Mouse (Mus musculus): ENCODE results near the gene Trim27. TPM values are rescaled to one million over a fixed set of nuclear protein-coding genes. Genes with fewer than 3 reads are reported as not detected.
A peak's percentile ranks its signal among the peaks of the same experiment; 100 is the strongest.

The Trim27 gene
- total RNA-seq, 2 experiments from 2014 or later, result 43.2 to 43.9 TPM

- no peak for DNase-seq
Measured at GRCm38 (mm10) chr13:21221656-21222462, 42.6 kb downstream of the Trim27 start.

- DNase-seq, result peak; percentile 86
Measured at GRCm38 (mm10) chr13:21222463-21223022, 43.3 kb downstream of the Trim27 start.

- no peak for DNase-seq
Measured at GRCm38 (mm10) chr13:21223242-21223655, 44.0 kb downstream of the Trim27 start.

GRCm38 (mm10) chr13:21224376-21224775 lies 45.1 kb downstream of the Trim27 start:
- no peak for DNase-seq

GRCm38 (mm10) chr13:21225206-21225605 lies 46.0 kb downstream of the Trim27 start:
- DNase-seq, result no peak

DNA sequence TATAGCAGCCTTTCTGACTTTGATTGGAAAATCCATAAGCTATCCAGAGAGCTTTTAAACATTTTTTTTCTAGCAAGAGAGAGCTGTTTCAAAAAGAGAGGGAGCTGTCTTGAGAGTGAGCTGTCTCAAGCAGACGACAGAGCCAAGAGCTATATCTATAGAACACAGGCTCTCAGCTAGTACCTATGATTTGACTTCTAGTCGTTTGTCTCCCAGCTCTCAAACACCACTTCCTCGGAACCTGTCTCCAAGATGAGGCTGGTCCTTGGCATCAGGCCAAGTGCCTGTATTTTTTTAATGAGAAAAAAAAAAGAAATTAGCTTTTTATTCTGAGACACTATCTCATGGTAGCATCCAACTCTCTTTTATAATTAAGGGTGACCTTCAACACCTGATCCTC lies 46.8 kb downstream of the Trim27 start:
- DNase-seq, result no peak

GRCm38 (mm10) chr13:21233732-21234705 lies 54.8 kb downstream of the Trim27 start:
- DNase-seq, result peak; percentile 72

DNA sequence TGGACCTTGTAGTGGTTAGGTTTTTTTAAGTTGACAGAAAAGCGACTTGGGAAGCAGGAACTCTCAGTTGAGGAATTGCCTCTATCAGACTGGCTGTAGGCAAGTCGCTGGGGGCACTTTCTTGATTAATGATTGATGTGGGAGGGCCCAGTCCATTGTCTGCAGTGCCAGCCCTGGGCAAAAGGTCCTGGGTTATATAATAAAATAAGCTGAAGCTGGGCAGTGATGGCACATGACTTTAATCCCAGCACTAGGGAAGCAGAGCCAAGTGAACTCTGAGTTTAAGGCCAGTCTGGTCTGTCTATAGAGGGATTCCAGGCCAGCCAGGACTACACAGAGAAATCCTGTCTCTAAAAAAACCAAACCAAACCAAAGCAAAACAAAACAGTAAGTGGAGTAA lies 57.5 kb downstream of the Trim27 start:
- no peak for DNase-seq

GRCm38 (mm10) chr13:21237161-21237560 lies 57.9 kb downstream of the Trim27 start:
- DNase-seq, result no peak

DNA sequence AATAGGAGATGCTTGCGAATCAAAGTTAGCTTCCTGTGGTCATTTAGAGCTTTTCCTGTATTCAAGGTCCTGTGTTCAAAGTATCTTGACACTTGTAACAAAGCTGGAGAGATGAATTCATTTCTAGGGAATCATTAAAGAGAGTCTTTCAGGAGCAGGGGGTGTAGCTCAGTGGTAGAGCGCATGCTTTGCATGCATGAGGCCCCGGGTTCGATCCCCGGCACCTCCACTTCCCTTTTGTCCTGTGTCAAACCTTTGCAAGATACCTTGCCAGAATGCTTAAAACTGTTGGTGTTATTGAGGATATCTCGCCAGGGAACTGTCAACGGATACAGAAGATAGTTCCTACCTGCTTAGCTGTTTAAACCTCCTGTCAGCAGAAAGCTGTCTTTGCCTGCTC lies 61.5 kb downstream of the Trim27 start:
- DNase-seq, result no peak

DNA sequence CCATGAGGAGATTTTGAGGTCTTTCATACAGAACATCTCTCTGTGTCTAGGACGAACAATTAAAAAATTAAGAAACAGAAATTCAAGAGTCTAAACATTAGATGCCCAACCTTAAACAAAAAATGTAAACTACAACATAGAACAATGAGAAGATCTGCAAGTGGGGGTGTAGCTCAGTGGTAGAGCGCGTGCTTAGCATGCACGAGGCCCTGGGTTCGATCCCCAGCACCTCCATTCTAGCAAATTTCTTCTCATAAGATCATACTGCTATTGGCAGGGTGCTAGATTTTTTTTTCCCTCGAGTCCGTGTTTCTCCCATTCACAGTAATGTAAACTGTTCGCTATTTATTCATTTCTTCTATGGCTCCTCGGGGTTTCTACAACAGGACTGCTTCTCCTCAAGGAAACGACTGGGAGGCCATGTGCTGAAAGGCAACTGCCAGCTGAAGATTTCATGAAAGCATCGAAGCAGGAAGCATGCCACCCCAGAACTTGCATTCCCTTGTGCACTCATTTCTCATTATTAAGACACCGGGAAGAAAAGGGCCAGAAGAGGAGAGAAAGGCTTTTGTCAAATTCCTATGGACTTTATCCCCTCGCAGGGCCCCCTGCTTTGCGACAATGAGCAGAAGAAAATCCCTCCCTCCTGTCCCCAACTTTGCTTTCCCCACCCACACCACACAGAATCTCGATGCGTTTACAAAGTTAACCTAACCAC lies 63.3 kb downstream of the Trim27 start:
- DNase-seq, result no peak

DNA sequence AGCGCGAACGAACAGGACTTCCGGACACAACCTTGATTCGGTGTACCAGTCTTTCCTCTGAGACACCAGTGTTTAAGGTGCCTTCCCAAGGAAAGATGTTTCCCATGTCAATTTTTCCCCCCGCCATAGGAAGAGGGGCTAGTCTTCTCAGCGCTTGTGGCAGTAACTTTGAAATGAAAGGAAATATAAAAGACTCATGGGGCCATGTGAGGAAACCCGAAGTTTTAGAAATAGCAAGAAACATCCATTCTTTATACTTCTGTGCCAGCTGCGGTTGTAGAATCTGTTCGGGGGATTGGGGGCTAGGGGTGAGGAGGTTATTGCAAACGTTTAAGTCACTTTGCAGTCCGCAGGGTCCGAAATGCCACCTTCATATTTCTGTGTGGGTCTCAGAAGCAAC lies 64.0 kb downstream of the Trim27 start:
- DNase-seq, result no peak

- no peak for DNase-seq
Measured at GRCm38 (mm10) chr13:21244089-21244488, 64.8 kb downstream of the Trim27 start.

Other genes with a start within 250 kb of the Trim27 start
- not detected for gene Olfr1370, start 104.5 kb upstream of the Trim27 start, total RNA-seq (2021)
- not detected for gene Olfr1369-ps1, start 68.0 kb upstream of the Trim27 start, total RNA-seq (2021)
- not detected for gene Olfr263, start 49.8 kb upstream of the Trim27 start, total RNA-seq (2021)
- gene Olfr1368, start 33.6 kb upstream of the Trim27 start, total RNA-seq (2021), result not detected
- not detected for gene Gpx5, start 113.3 kb downstream of the Trim27 start, total RNA-seq (2021)
- not detected for gene Gpx6, start 132.7 kb downstream of the Trim27 start, total RNA-seq (2021)
- not detected for gene Olfr1367, start 167.5 kb downstream of the Trim27 start, total RNA-seq (2021)
- 1 to 10 TPM; 6.6 to 7.5 TPM for gene Zscan12, start 183.4 kb downstream of the Trim27 start, total RNA-seq (2021)
- 10 to 100 TPM; 37.9 to 43.5 TPM for gene Zkscan3, start 223.3 kb downstream of the Trim27 start, total RNA-seq (2021)

All from heart, postnatal 4 days (tissue).